Mouse (Mus musculus) lung, embryonic 14.5 days (tissue): Measurements from ENCODE around the gene Evi2b. TPM values are rescaled to one million over a fixed set of nuclear protein-coding genes. Genes with fewer than 3 reads are reported as not detected.

Experiments used
- ATAC-seq: fragments of 200-750 bp; cut with Nextera tagmentation; 2 replicates; pipeline ENCODE4 v1.8.0; 2017; ENCODE audit warnings: mild to moderate bottlenecking, moderate TSS enrichment, moderate library complexity; ENCODE audit not compliant: insufficient read depth
- DNase-seq: peaks from one replicate; pipeline ENCODE4 v3.0.0-alpha.2; 2015
- H3K27ac ChIP-seq: fragments of 300-500 bp; sonication (generic); 2 replicates; pipeline ENCODE4 v1.5.1; 2014; ENCODE audit warnings: low read depth, mild to moderate bottlenecking, moderate library complexity
- H3K27me3 ChIP-seq: fragments of 300-500 bp; sonication (generic); 2 replicates; pipeline ENCODE4 v1.6.1; 2014; ENCODE audit warnings: low read length, control low read depth; ENCODE audit not compliant: insufficient read depth
- H3K36me3 ChIP-seq: fragments of 300-500 bp; sonication (generic); 2 replicates; pipeline ENCODE4 v1.6.1; 2014; ENCODE audit warnings: control low read depth; ENCODE audit not compliant: insufficient read depth
- H3K4me1 ChIP-seq: fragments of 300-500 bp; sonication (generic); 2 replicates; pipeline ENCODE4 v1.6.1; 2014; ENCODE audit warnings: antibody characterized with exemption, control low read depth; ENCODE audit not compliant: insufficient read depth
- H3K4me2 ChIP-seq: fragments of 300-500 bp; sonication (generic); 2 replicates; pipeline ENCODE4 v1.6.1; 2014; ENCODE audit warnings: mild to moderate bottlenecking
- H3K4me3 ChIP-seq: fragments of 300-500 bp; sonication (generic); 2 replicates; pipeline ENCODE4 v1.5.1; 2014; ENCODE audit warnings: low read depth, low read length
- H3K9ac ChIP-seq: fragments of 300-500 bp; sonication (generic); 2 replicates; pipeline ENCODE4 v1.6.1; 2014
- H3K9me3 ChIP-seq: fragments of 300-500 bp; sonication (generic); 2 replicates; pipeline ENCODE4 v1.6.1; 2016; ENCODE audit warnings: low read depth, low read length, control low read depth
- CTCF ChIP-seq: IDR thresholded peaks from 2 replicates; pipeline ENCODE4 v1.5.1; 2016; ENCODE audit warnings: antibody characterized with exemption, low read depth
- WGBS: fragments of 180-500 bp; shearing (Covaris S2); extraction: QIAGEN DNeasy Blood & Tissue Kit; methylation state at CpG from one replicate; pipeline ENCODE4 v1.1.7; 2014; 5-methylcytosine and 5-hydroxymethylcytosine counted together
- polyA plus RNA-seq: library from polyadenylated mRNA; unstranded; fragments of >200 nt; fragmentation: Nextera tagmentation; extraction: Ambion mirVana; gene quantifications from 2 replicates; pipeline ENCODE4 v1.2.1, GENCODE M21; 2014

Evi2b gene
- polyA plus RNA-seq, 1 experiment from 2014 or later, result 0.53 TPM

- WGBS, result 91% methylated on average over 3 of the region's 3 CpGs
- no peaks in the 10 kb centered on the region for H3K4me1 ChIP-seq
- no peak overlapping the region for H3K27ac ChIP-seq
- no peak overlapping the region for H3K4me2 ChIP-seq
- H3K4me3 ChIP-seq, result no peak overlapping the region
- ATAC-seq (no peak), DNase-seq (no peak)
- H3K9ac ChIP-seq, result no peak overlapping the region
- TF ChIP-seq CTCF, result no peak
- H3K27me3 ChIP-seq, result no peaks in the 10 kb centered on the region
- H3K9me3 ChIP-seq, result no peaks in the 10 kb centered on the region
- H3K36me3 ChIP-seq, result peaks cover 29% of the 10 kb centered on the region
Measured at GRCm38 (mm10) chr11:79536293-79536692, 12.7 kb upstream of the Evi2b start.

- 86% methylated on average over 4 of the region's 4 CpGs for WGBS
- Histone ChIP-seq H3K4me2 (no peak overlapping the region), H3K9me3 (no peaks in the 10 kb centered on the region), H3K36me3 (peaks cover 30% of the 10 kb centered on the region), H3K4me3 (no peak overlapping the region), H3K4me1 (no peaks in the 10 kb centered on the region), H3K27ac (no peak overlapping the region), H3K27me3 (no peaks in the 10 kb centered on the region), H3K9ac (no peak overlapping the region)
- TF ChIP-seq CTCF, result no peak
- ATAC-seq (no peak), DNase-seq (no peak)
Measured at GRCm38 (mm10) chr11:79535554-79535953, 12.0 kb upstream of the Evi2b start.

- H3K4me2 ChIP-seq, result no peak overlapping the region
- no peak for TF ChIP-seq CTCF
- no peak overlapping the region for H3K9ac ChIP-seq
- 57% methylated on average over 8 of the region's 8 CpGs for WGBS
- no peak overlapping the region for H3K4me3 ChIP-seq
- H3K9me3 ChIP-seq, result no peaks in the 10 kb centered on the region
- no peaks in the 10 kb centered on the region for H3K27me3 ChIP-seq
- H3K27ac ChIP-seq, result peak overlapping the region; percentile 67; the same call in 1 of the 2 replicates
- H3K4me1 ChIP-seq, result no peaks in the 10 kb centered on the region
- peaks cover 23% of the 10 kb centered on the region; the same call in 1 of the 2 replicates for H3K36me3 ChIP-seq
- DNase-seq, result peak; percentile 86
- peak; percentile 75; the same call in 1 of the 2 replicates for ATAC-seq
Measured at GRCm38 (mm10) chr11:79533950-79534690, 10.6 kb upstream of the Evi2b start.

- TF ChIP-seq CTCF, result no peak
- no peak overlapping the region for H3K4me3 ChIP-seq
- no peaks in the 10 kb centered on the region for H3K27me3 ChIP-seq
- no peaks in the 10 kb centered on the region for H3K9me3 ChIP-seq
- peak overlapping the region; percentile 15; the same call in 1 of the 2 replicates for H3K27ac ChIP-seq
- no peak for DNase-seq
- no peak for ATAC-seq
- H3K4me1 ChIP-seq, result no peaks in the 10 kb centered on the region
- no peak overlapping the region for H3K4me2 ChIP-seq
- no peak overlapping the region for H3K9ac ChIP-seq
- WGBS, result 64% methylated on average over 6 of the region's 6 CpGs
- H3K36me3 ChIP-seq, result peaks cover 23% of the 10 kb centered on the region; the same call in 1 of the 2 replicates
Measured at GRCm38 (mm10) chr11:79533311-79533710, 9.7 kb upstream of the Evi2b start.

- WGBS, result 87% methylated on average over 4 of the region's 4 CpGs
- no peak overlapping the region for H3K9ac ChIP-seq
- no peak for DNase-seq
- H3K27me3 ChIP-seq, result no peaks in the 10 kb centered on the region
- H3K4me1 ChIP-seq, result no peaks in the 10 kb centered on the region
- peaks cover 18% of the 10 kb centered on the region; the same call in 1 of the 2 replicates for H3K36me3 ChIP-seq
- no peak for TF ChIP-seq CTCF
- no peak overlapping the region for H3K4me3 ChIP-seq
- no peaks in the 10 kb centered on the region for H3K9me3 ChIP-seq
- ATAC-seq, result no peak
- no peak overlapping the region for H3K27ac ChIP-seq
- no peak overlapping the region for H3K4me2 ChIP-seq
Measured at GRCm38 (mm10) chr11:79531485-79531884, 7.9 kb upstream of the Evi2b start.

- ATAC-seq (no peak), DNase-seq (no peak)
- peaks cover 18% of the 10 kb centered on the region; the same call in 1 of the 2 replicates for H3K36me3 ChIP-seq
- H3K4me2 ChIP-seq, result no peak overlapping the region
- no peaks in the 10 kb centered on the region for H3K27me3 ChIP-seq
- no peak overlapping the region for H3K9ac ChIP-seq
- WGBS, result 82% methylated on average over 11 of the region's 11 CpGs
- no peak for TF ChIP-seq CTCF
- H3K9me3 ChIP-seq, result no peaks in the 10 kb centered on the region
- H3K4me3 ChIP-seq, result no peak overlapping the region
- H3K4me1 ChIP-seq, result no peaks in the 10 kb centered on the region
- H3K27ac ChIP-seq, result no peak overlapping the region
Measured at GRCm38 (mm10) chr11:79530774-79531173, 7.2 kb upstream of the Evi2b start.

GRCm38 (mm10) chr11:79530333-79530761 is 6.8 kb upstream of the Evi2b start, which contains the start of the genes Evi2 and Evi2a:
TSS of gene Evi2 (minus strand) at chr11:79530589.
TSS of gene Evi2a (minus strand) at chr11:79530609.
- no peak for ATAC-seq
- Histone ChIP-seq H3K36me3 (peaks cover 18% of the 10 kb centered on the region; the same call in 1 of the 2 replicates), H3K9ac (no peak within 1 kb of the TSS), H3K4me3 (no peak within 1 kb of the TSS), H3K9me3 (no peaks in the 10 kb centered on the region), H3K27me3 (no peaks in the 10 kb centered on the region), H3K4me2 (no peak within 1 kb of the TSS), H3K4me1 (no peaks in the 10 kb centered on the region), H3K27ac (no peak within 1 kb of the TSS)
- no peak for TF ChIP-seq CTCF
- WGBS, result 84% methylated on average over 7 of the region's 7 CpGs
- no peak for DNase-seq
